8 mouse cellular contexts compared by ENCODE assay signal in genomic region chr11:78697753-78698171, GRCm38 (mm10). TPM values are rescaled to one million over a fixed set of nuclear protein-coding genes. Genes with fewer than 3 reads are reported as not detected.
DNase-seq lines count a peak whose midpoint lies in the region; ATAC-seq lines count a peak whose summit lies in the region.

No protein-coding gene starts in this region.

- DNase-seq in adrenal gland, adult (ENCODE audit: inconsistent age in 2 of 2, low spot score in 1 of 2), result peak; percentile 93 to 98
- peak; percentile 98 for DNase-seq in embryo, embryonic 10.5 days (ENCODE audit: low spot score)
- peak; percentile 79 for DNase-seq in gastrocnemius, postnatal 14 days
- DNase-seq in left cerebral cortex, postnatal 10 days (ENCODE audit: extremely low spot score in 1 of 2, low spot score in 2 of 2), result peak; percentile 90 to 92
- DNase-seq in right cerebral cortex, postnatal 25 days, result peak; percentile 85
- peak; percentile 78 to 89 for DNase-seq in urinary bladder, postnatal 4 days (ENCODE audit: low spot score in 2 of 2)

- ATAC-seq in inflammation-experienced regulatory T-cells, adult 6 months, result peak; percentile 81
- ATAC-seq in megakaryocyte-erythroid progenitor cell, adult 5-6 weeks (replicated peaks; ENCODE audit: low FRiP score, low TSS enrichment, poor library complexity, severe bottlenecking), result peak; percentile 73

- intact Hi-C loops in gastrocnemius, postnatal 14 days (cut with DNase I; ENCODE audit: low total_unique reads), result no loop called here
- intact Hi-C loops in left cerebral cortex, postnatal 10 days (cut with DNase I), result loop anchor here (5.0 to 10.0 kb wide), 2 partner anchors 55 to 123 kb away; no protein-coding TSS in a partner anchor

RNA-seq across cellular contexts. Expression of gene Nlk, which starts 0.6 kb away (rescaled TPM):
- 1 to 10 TPM; 5.6 to 6.2 TPM for total RNA-seq in gastrocnemius, postnatal 14 days (2021)
- polyA plus RNA-seq in inflammation-experienced regulatory T-cells, adult 6 months (2017; shearing (Covaris generic)), result 10 to 100 TPM; 22.2 to 32.3 (median 29.4) TPM
- 10 to 100 TPM; 59.1 to 59.4 TPM for total RNA-seq in left cerebral cortex, postnatal 10 days (2021)
- 26.7 and 34.8 TPM in 2 replicates for total RNA-seq in megakaryocyte-erythroid progenitor cell, adult 5-6 weeks (2014; fragmentation: Nextera tagmentation)
- 21.6 and 29.8 TPM in 2 replicates for total RNA-seq in megakaryocyte-erythroid progenitor cell, adult 5-6 weeks (2017)

RNA-seq across cellular contexts. Expression of gene Ccnq, which starts 53.8 kb away (rescaled TPM):
- total RNA-seq in gastrocnemius, postnatal 14 days (2021), result 10 to 100 TPM in 1 of 2 experiments, 1 to 10 TPM in 1; 9.4 to 13.1 TPM
- polyA plus RNA-seq in inflammation-experienced regulatory T-cells, adult 6 months (2017; shearing (Covaris generic)), result 10 to 100 TPM; 32.5 to 41.1 (median 38.2) TPM
- 10 to 100 TPM; 18.2 to 19.0 TPM for total RNA-seq in left cerebral cortex, postnatal 10 days (2021)
- 27.0 and 42.5 TPM in 2 replicates for total RNA-seq in megakaryocyte-erythroid progenitor cell, adult 5-6 weeks (2014; fragmentation: Nextera tagmentation)
- total RNA-seq in megakaryocyte-erythroid progenitor cell, adult 5-6 weeks (2017), result 30.9 and 32.6 TPM in 2 replicates

Comparison
In these comparisons a context has a peak if more than half of its experiments do, and no peak if none do; other contexts are left out.
1. Peak in every context shown above with its lines: DNase-seq and ATAC-seq.